Mouse (Mus musculus): ENCODE measurements at regions not wholly inside any gene's neighbourhood (a gene's known extent, or its start where the extent isn't known, plus 50 kb on each side); places are given as distances from the start of the nearest gene placed in this dataset.

DNA sequence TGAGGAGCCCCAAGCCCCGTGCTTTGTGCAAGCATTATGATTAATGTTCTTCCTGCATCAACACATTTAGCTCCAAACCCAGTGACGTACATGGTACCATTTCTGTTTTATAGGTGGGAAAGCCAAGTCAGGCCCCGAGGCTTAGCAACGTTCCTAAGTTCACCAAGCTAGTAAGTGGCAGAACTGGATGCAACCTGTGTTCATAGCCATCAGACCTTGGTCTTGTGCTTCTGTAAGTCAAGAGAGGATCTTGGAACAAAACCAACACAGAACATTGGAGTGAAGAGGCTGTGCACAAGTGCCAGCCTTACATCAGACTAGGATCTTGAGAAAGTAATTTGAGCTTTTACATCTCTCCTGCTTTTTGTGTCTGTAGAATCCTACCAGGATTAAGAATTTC lies 71.3 kb downstream of the Cdc7 start:
- H3K27me3 ChIP-seq (ENCODE audit: control insufficient read depth, insufficient read depth, insufficient read length), result no peaks in the 10 kb centered on the region
- H3K4me3 ChIP-seq, result no peak overlapping the region
- no peaks in the 10 kb centered on the region for H3K79me2 ChIP-seq (ENCODE audit: control insufficient read depth, insufficient read depth)
- no peak overlapping the region for H3ac ChIP-seq (ENCODE audit: control insufficient read depth, insufficient read length)
- no peaks in the 10 kb centered on the region for H3K36me3 ChIP-seq (ENCODE audit: control insufficient read depth, insufficient read depth)
- no peak for TF ChIP-seq POLR2A (IDR thresholded peaks at IDR 0.05; ENCODE audit: insufficient read length, low read depth)
- no peak for TF ChIP-seq MAX (IDR thresholded peaks at IDR 0.05; ENCODE audit: low read depth)
- no peak for TF ChIP-seq POLR2AphosphoS2 (IDR thresholded peaks at IDR 0.05; ENCODE audit: insufficient read length, low read depth)
- no peak for TF ChIP-seq E2F4 (IDR thresholded peaks at IDR 0.05; ENCODE audit: insufficient read depth)
- no peak for TF ChIP-seq MYOG (IDR thresholded peaks at IDR 0.05; ENCODE audit: control insufficient read depth in 1 of 3, insufficient read depth in 1 of 3, insufficient read length in 2 of 3, low read depth in 2 of 3)
- no peak for TF ChIP-seq CEBPB (IDR thresholded peaks at IDR 0.05; ENCODE audit: insufficient read depth, poor library complexity, severe bottlenecking)
- TF ChIP-seq USF1 (IDR thresholded peaks at IDR 0.05; ENCODE audit: low read depth), result no peak
- no peak for TF ChIP-seq REST (IDR thresholded peaks at IDR 0.05; ENCODE audit: insufficient read depth, insufficient read length)
- no peak for TF ChIP-seq MYOD1 (IDR thresholded peaks at IDR 0.05; ENCODE audit: control insufficient read depth in 1 of 3, insufficient read length in 2 of 3, low read depth in 2 of 3)
- no peak for TF ChIP-seq TCF3 (IDR thresholded peaks at IDR 0.05; ENCODE audit: insufficient read length, low read depth)
- TF ChIP-seq SRF (IDR thresholded peaks at IDR 0.05; ENCODE audit: control insufficient read depth, insufficient read length, low read depth), result no peak
- no peak for TF ChIP-seq TCF12 (IDR thresholded peaks at IDR 0.05; ENCODE audit: insufficient read depth, poor library complexity, severe bottlenecking)
- no peak overlapping the region for H3K4me2 ChIP-seq (ENCODE audit: low read depth)

GRCm38 (mm10) chr5:107035782-107036181 lies 71.7 kb downstream of the Cdc7 start:
- Histone ChIP-seq H3K4me2 (ENCODE audit: low read depth) (no peak overlapping the region), H3K36me3 (ENCODE audit: control insufficient read depth, insufficient read depth) (no peaks in the 10 kb centered on the region), H3K4me3 (no peak overlapping the region), H3K79me2 (ENCODE audit: control insufficient read depth, insufficient read depth) (no peaks in the 10 kb centered on the region), H3K27me3 (ENCODE audit: control insufficient read depth, insufficient read depth, insufficient read length) (no peaks in the 10 kb centered on the region), H3ac (ENCODE audit: control insufficient read depth, insufficient read length) (no peak overlapping the region)
- TF ChIP-seq SRF (IDR thresholded peaks at IDR 0.05; ENCODE audit: control insufficient read depth, insufficient read length, low read depth) (no peak), REST (IDR thresholded peaks at IDR 0.05; ENCODE audit: insufficient read depth, insufficient read length) (no peak), USF1 (IDR thresholded peaks at IDR 0.05; ENCODE audit: low read depth) (no peak), CEBPB (IDR thresholded peaks at IDR 0.05; ENCODE audit: insufficient read depth, poor library complexity, severe bottlenecking) (no peak), POLR2A (IDR thresholded peaks at IDR 0.05; ENCODE audit: insufficient read length, low read depth) (no peak), MAX (IDR thresholded peaks at IDR 0.05; ENCODE audit: low read depth) (no peak), POLR2AphosphoS2 (IDR thresholded peaks at IDR 0.05; ENCODE audit: insufficient read length, low read depth) (no peak), E2F4 (IDR thresholded peaks at IDR 0.05; ENCODE audit: insufficient read depth) (no peak), TCF12 (IDR thresholded peaks at IDR 0.05; ENCODE audit: insufficient read depth, poor library complexity, severe bottlenecking) (no peak), MYOD1 (IDR thresholded peaks at IDR 0.05; ENCODE audit: control insufficient read depth in 1 of 3, insufficient read length in 2 of 3, low read depth in 2 of 3) (no peak), TCF3 (IDR thresholded peaks at IDR 0.05; ENCODE audit: insufficient read length, low read depth) (no peak), MYOG (IDR thresholded peaks at IDR 0.05; ENCODE audit: control insufficient read depth in 1 of 3, insufficient read depth in 1 of 3, insufficient read length in 2 of 3, low read depth in 2 of 3) (no peak)

GRCm38 (mm10) chr5:107036475-107036874 lies 72.4 kb downstream of the Cdc7 start:
- no peak for TF ChIP-seq TCF3 (IDR thresholded peaks at IDR 0.05; ENCODE audit: insufficient read length, low read depth)
- TF ChIP-seq SRF (IDR thresholded peaks at IDR 0.05; ENCODE audit: control insufficient read depth, insufficient read length, low read depth), result no peak
- TF ChIP-seq E2F4 (IDR thresholded peaks at IDR 0.05; ENCODE audit: insufficient read depth), result no peak
- TF ChIP-seq USF1 (IDR thresholded peaks at IDR 0.05; ENCODE audit: low read depth), result no peak
- TF ChIP-seq MAX (IDR thresholded peaks at IDR 0.05; ENCODE audit: low read depth), result no peak
- TF ChIP-seq REST (IDR thresholded peaks at IDR 0.05; ENCODE audit: insufficient read depth, insufficient read length), result no peak
- no peak for TF ChIP-seq CEBPB (IDR thresholded peaks at IDR 0.05; ENCODE audit: insufficient read depth, poor library complexity, severe bottlenecking)
- TF ChIP-seq POLR2A (IDR thresholded peaks at IDR 0.05; ENCODE audit: insufficient read length, low read depth), result no peak
- TF ChIP-seq POLR2AphosphoS2 (IDR thresholded peaks at IDR 0.05; ENCODE audit: insufficient read length, low read depth), result no peak
- no peak overlapping the region for H3K4me3 ChIP-seq
- no peak overlapping the region for H3ac ChIP-seq (ENCODE audit: control insufficient read depth, insufficient read length)
- no peaks in the 10 kb centered on the region for H3K79me2 ChIP-seq (ENCODE audit: control insufficient read depth, insufficient read depth)
- H3K27me3 ChIP-seq (ENCODE audit: control insufficient read depth, insufficient read depth, insufficient read length), result no peaks in the 10 kb centered on the region
- H3K36me3 ChIP-seq (ENCODE audit: control insufficient read depth, insufficient read depth), result no peaks in the 10 kb centered on the region
- H3K4me2 ChIP-seq (ENCODE audit: low read depth), result no peak overlapping the region

- H3K4me2 ChIP-seq (ENCODE audit: low read depth), result no peak overlapping the region
- H3ac ChIP-seq (ENCODE audit: control insufficient read depth, insufficient read length), result no peak overlapping the region
- TF ChIP-seq POLR2A (IDR thresholded peaks at IDR 0.05; ENCODE audit: insufficient read length, low read depth), result no peak
- no peak for TF ChIP-seq POLR2AphosphoS2 (IDR thresholded peaks at IDR 0.05; ENCODE audit: insufficient read length, low read depth)
- TF ChIP-seq MAX (IDR thresholded peaks at IDR 0.05; ENCODE audit: low read depth), result no peak
- no peak for TF ChIP-seq TCF3 (IDR thresholded peaks at IDR 0.05; ENCODE audit: insufficient read length, low read depth)
- TF ChIP-seq MYOD1 (IDR thresholded peaks at IDR 0.05; ENCODE audit: control insufficient read depth in 1 of 3, insufficient read length in 2 of 3, low read depth in 2 of 3), result no peak
- TF ChIP-seq SRF (IDR thresholded peaks at IDR 0.05; ENCODE audit: control insufficient read depth, insufficient read length, low read depth), result no peak
- no peak for TF ChIP-seq MYOG (IDR thresholded peaks at IDR 0.05; ENCODE audit: control insufficient read depth in 1 of 3, insufficient read depth in 1 of 3, insufficient read length in 2 of 3, low read depth in 2 of 3)
- no peak for TF ChIP-seq REST (IDR thresholded peaks at IDR 0.05; ENCODE audit: insufficient read depth, insufficient read length)
- TF ChIP-seq TCF12 (IDR thresholded peaks at IDR 0.05; ENCODE audit: insufficient read depth, poor library complexity, severe bottlenecking), result no peak
- no peak for TF ChIP-seq USF1 (IDR thresholded peaks at IDR 0.05; ENCODE audit: low read depth)
- TF ChIP-seq E2F4 (IDR thresholded peaks at IDR 0.05; ENCODE audit: insufficient read depth), result no peak
- TF ChIP-seq CEBPB (IDR thresholded peaks at IDR 0.05; ENCODE audit: insufficient read depth, poor library complexity, severe bottlenecking), result no peak
- H3K79me2 ChIP-seq (ENCODE audit: control insufficient read depth, insufficient read depth), result no peaks in the 10 kb centered on the region
- H3K27me3 ChIP-seq (ENCODE audit: control insufficient read depth, insufficient read depth, insufficient read length), result no peaks in the 10 kb centered on the region
- no peaks in the 10 kb centered on the region for H3K36me3 ChIP-seq (ENCODE audit: control insufficient read depth, insufficient read depth)
- no peak overlapping the region for H3K4me3 ChIP-seq
Observed at GRCm38 (mm10) chr5:107037087-107037486, 73.0 kb downstream of the Cdc7 start.

Measured in myocyte (in vitro differentiated cells).